Mouse (Mus musculus) frontal cortex, postnatal 25 days (tissue): ENCODE measurements around the gene Crb1.

Experiments
- DNase-seq, 2 experiments: peaks; one replicate each; pipeline ENCODE4 v3.0.0; 2022; ENCODE audit warnings: low spot score in 2 of 2

Gene Crb1

DNA sequence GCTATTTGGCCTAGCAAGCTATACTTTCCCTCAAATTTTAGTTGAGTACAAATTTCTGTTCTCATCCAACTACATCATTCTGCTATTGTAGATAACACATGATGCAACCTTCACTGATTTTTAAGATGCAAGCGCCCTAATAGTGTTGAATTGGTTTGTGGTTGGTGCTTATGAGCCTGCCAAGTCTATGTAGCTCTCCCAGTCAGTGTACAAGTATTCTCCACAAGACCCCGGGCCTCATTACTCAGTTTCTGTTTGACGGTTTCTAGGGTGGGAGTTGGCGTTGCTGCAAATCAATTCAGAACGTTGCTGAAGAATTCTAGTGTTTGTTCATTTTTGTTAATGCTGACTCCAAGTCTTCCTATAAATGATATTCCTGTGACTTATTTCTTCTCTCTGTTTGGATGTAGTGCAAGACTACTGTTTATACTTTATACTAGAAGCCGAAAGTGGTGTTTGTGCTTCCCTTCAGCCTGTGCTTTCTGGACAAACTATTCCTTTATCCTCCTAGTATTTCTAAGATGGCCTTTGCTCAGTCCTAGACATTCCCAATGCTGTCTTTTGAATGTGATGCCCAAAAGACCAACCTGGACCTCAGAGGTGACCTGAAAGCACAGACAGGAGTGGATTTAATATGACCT lies 152.5 kb downstream of the Crb1 start:
- no peak for DNase-seq

DNA sequence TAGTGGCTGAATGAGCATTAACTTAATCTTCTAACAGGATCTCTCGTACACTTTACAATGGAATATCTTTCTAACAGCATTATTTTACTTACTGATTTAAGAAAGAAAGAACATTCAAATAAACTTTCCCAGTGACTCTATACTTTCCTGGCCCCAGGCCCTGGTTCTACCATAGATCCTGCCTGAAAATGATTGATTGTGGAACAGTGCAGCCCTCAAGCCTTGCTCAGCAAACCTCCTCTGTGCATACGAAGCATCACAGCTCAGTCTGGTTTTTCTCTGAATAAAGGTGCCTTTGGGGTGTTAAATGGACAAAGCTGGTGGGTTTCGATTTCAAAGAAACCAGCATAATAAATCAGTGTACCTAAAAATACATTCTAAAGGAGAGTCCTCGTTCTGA lies 153.1 kb downstream of the Crb1 start:
- no peak for DNase-seq

DNA sequence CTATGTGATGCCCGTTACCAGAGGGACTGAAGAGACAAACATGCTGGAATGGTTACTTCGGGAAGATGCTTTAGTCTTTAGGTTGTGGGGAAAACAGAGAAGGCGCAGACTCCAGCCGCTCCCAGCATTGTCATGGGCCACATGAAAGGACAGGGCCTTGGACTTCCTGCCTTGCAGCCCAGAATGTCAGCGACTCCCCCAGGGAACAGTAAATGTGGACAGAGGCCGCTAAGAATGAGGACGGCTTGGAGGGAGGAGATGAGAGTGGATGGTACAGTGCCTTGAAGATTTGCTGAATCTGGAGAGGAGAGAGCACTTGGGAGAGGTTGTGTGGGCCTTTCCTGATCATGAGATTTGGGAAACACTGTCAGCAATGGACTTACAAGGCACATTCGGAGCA lies 161.6 kb downstream of the Crb1 start:
- DNase-seq, result no peak

DNA sequence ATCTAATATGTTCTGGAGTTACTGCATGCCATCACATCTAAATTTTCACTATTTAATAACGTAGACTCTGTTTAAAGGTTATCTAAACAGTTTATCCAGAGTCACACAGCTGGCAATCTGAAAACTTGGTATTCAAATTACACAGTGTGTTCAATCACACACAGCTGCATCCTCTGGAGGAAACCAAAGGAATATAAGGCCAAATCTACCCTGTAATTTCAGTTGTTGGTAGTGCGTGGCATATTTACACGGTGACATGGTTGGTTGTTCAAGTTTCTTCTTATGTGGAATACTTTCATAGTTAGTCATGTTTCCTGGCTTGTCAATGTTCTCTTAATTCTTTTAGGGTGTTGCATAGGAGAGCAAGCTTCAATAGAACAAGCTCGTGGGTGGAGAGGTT lies 166.4 kb downstream of the Crb1 start:
- DNase-seq, result no peak

GRCm38 (mm10) chr1:139209796-139210195 lies 167.1 kb downstream of the Crb1 start:
- peak; percentile 6 for DNase-seq

DNA sequence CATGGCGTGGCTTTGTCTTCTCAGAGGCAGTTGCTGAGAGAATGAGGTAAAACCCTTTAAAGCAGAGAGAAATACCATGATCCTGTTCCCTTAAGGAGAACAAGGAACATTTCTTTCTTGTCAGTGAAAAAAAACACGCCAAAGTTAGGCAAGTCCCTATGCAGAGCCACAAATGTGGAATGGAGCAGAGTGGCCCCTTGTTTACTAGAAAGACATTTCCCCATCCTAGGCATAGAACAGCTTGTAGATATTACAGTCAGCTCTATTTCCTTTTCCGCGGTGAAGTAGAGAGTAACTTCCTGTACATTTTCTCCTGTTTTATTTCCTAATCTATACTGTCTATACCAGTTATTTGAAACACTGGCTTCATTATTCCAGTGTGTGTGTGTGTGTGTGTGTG lies 170.6 kb downstream of the Crb1 start:
- no peak for DNase-seq

GRCm38 (mm10) chr1:139203026-139203425 lies 173.9 kb downstream of the Crb1 start:
- DNase-seq, result no peak

GRCm38 (mm10) chr1:139194428-139195028 lies 182.4 kb downstream of the Crb1 start:
- DNase-seq, result no peak

DNA sequence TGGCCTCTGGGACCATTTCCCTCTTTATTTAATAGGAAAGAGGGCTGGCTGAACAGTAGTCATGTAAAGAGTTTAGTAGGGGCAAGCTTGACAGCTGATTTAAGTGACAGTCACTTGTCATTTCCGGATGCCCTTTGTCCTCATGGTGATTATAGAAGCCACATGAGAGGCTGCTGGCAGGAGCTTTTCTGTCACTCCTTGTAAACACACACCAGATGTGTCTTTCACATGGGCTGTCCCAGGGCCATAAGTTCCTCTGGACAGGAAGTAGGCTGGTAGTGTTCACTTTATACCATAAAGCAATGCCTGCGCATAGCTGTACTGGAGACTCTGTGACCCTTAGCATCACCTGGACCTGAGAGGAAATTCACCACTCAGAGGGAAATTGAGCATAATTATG lies 182.9 kb downstream of the Crb1 start:
- DNase-seq, result no peak

GRCm38 (mm10) chr1:139192635-139193034 lies 184.3 kb downstream of the Crb1 start:
- no peak for DNase-seq

- DNase-seq, result no peak
Observed at GRCm38 (mm10) chr1:139180481-139181149, 196.3 kb downstream of the Crb1 start.

DNA sequence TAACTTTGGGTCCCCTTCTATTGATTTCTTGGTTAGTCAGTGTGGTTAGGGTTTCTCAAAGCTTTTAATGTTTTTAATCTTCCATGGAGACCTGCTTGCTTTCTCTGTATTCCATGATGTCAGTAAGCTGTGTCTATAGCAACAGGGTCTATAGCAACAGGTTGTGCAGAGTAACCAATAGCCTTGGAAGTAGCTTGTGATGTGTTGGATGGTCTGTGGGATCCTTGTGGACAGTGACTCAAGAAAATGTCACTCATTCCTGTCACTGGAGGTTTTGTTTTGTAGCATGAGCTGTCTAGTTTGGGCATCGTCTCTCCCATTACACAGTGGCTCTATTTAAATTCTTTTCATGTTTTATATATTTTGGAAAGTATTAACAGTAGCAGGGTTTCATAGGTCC lies 197.2 kb downstream of the Crb1 start:
- DNase-seq, result no peak

DNA sequence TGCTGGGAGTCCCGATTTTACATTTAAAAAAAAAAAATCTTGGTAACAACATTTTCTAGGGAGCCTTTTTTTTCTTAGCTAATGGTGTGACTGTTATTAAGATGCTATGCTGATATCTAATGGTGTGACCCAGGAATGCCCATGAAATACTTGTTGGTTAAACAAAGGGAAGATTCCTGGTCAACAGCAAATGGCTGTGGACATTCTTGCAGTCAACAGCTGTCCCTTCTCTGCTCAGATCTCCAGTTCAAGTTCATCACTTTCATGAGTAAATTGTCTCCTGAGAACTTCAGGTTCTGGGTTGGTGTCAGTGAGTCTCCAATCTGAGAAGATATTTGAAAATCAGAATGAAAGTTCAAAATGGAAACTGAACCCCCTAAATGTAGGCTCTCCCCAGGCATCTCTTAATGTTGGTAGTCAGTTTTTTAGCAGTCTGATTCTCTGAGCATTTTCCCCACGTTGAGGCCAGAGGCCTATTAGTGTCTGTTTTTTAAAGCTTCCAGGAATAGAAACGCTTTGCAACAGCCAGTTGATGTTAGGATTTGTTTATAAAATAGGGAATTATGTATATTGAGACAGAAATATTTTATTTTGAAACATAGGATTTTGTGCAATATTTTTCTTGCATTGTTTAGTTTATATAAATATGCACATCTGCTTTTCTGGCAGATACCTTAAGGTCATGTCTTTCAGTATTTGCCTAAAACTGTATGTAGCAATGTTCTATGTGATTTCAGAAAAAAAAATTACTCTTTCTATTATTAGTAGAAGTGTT lies 202.7 kb downstream of the Crb1 start:
- DNase-seq, result no peak

GRCm38 (mm10) chr1:139162814-139163213 lies 214.1 kb downstream of the Crb1 start:
- peak in 1 of 2 experiments; percentile 15 for DNase-seq

- no peak for DNase-seq
Observed at GRCm38 (mm10) chr1:139161619-139162018, 215.3 kb downstream of the Crb1 start.

- no peak for DNase-seq
Observed at GRCm38 (mm10) chr1:139156397-139156796, 220.5 kb downstream of the Crb1 start.

- DNase-seq, result no peak
Observed at GRCm38 (mm10) chr1:139153493-139153892, 223.4 kb downstream of the Crb1 start.

GRCm38 (mm10) chr1:139153006-139153405 lies 223.9 kb downstream of the Crb1 start:
- no peak for DNase-seq
